Comparison of ENCODE assay signal across 9 mouse cellular contexts in the genomic region with DNA sequence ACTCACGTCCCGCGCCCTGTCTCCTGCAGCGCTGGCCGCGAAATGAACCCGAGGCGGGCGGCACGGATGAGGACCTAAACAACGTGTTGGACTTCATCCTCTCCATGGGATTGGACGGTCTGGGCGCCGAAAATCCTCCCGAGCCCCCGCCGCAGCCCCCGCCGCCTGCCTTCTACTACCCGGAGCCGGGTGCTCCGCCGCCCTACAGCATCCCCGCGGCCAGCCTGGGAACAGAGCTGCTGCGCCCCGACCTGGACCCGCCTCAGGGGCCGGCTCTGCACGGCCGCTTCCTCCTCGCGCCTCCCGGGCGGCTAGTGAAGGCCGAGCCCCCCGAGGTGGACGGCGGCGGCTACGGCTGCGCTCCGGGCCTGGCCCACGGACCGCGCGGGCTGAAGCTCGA. TPM values are rescaled to one million over a fixed set of nuclear protein-coding genes. Genes with fewer than 3 reads are reported as not detected.
A peak's percentile ranks its signal among the peaks of the same experiment; 100 is the strongest.
DNase-seq lines count a peak whose midpoint lies in the region; ATAC-seq lines count a peak whose summit lies in the region.
"Had no signal": no experiment of that assay in that cellular context is flagged by ENCODE, and none has a peak within 500 bp of the region (broad histone marks: within the 10 kb centered on the region; RNA-seq: fewer than 3 reads in every experiment).

No protein-coding gene starts in this region.

- no peaks in the 10 kb centered on the region; the same call in 1 of the 2 replicates for H3K36me3 ChIP-seq in heart, embryonic 10.5 days
- no peaks in the 10 kb centered on the region for H3K36me3 ChIP-seq in hindbrain, embryonic 16.5 days (ENCODE audit: control insufficient read depth, insufficient read depth, low read length)
- no peaks in the 10 kb centered on the region for H3K36me3 ChIP-seq in midbrain, embryonic 13.5 days

- peaks cover 42% of the 10 kb centered on the region for H3K27me3 ChIP-seq in heart, embryonic 10.5 days (ENCODE audit: insufficient read depth, poor library complexity, severe bottlenecking)
- H3K27me3 ChIP-seq in hindbrain, embryonic 16.5 days (replicated peaks; ENCODE audit: control insufficient read depth, insufficient read depth, low read length): peaks cover 31% of the 10 kb centered on the region
- peaks cover 64% of the 10 kb centered on the region for H3K27me3 ChIP-seq in midbrain, embryonic 13.5 days

- under 1% methylated on average over 36 of the region's 48 CpGs for WGBS in heart, embryonic 10.5 days
- WGBS in hindbrain, embryonic 16.5 days: 1% methylated on average over 47 of the region's 48 CpGs
- WGBS in midbrain, embryonic 13.5 days: under 1% methylated on average over 46 of the region's 48 CpGs

- DNase-seq in heart, embryonic 10.5 days (ENCODE audit: low spot score): no peak
- DNase-seq in heart, postnatal 36 days: no peak
- peak; percentile 23 for DNase-seq in urinary bladder, postnatal 10 days (ENCODE audit: low spot score)
- DNase-seq in urinary bladder, adult 18-20 months (ENCODE audit: low spot score in 2 of 2): no peak
- DNase-seq in MN1 (ENCODE audit: low spot score): no peak
- DNase-seq in cerebellum, adult 9-11 months: no peak

- peak overlapping the region; percentile 71 for H3K4me3 ChIP-seq in heart, embryonic 10.5 days
- peak overlapping the region; percentile 58 for H3K4me3 ChIP-seq in hindbrain, embryonic 16.5 days (ENCODE audit: low read length)
- peak overlapping the region; percentile 50 for H3K4me3 ChIP-seq in midbrain, embryonic 13.5 days (replicated peaks)

- no peaks in the 10 kb centered on the region; the same call in 1 of the 2 replicates for H3K9me3 ChIP-seq in heart, embryonic 10.5 days
- H3K9me3 ChIP-seq in hindbrain, embryonic 16.5 days (ENCODE audit: control insufficient read depth, low read length): no peaks in the 10 kb centered on the region
- H3K9me3 ChIP-seq in midbrain, embryonic 13.5 days: no peaks in the 10 kb centered on the region

- H3K4me2 ChIP-seq in hindbrain, embryonic 16.5 days (ENCODE audit: low read length): peak overlapping the region; percentile 67
- H3K4me2 ChIP-seq in midbrain, embryonic 13.5 days (replicated peaks): peak overlapping the region; percentile 81

- peak overlapping the region; percentile 93 for H3K27ac ChIP-seq in heart, embryonic 10.5 days
- H3K27ac ChIP-seq in hindbrain, embryonic 16.5 days (ENCODE audit: low read depth, low read length): peak overlapping the region; percentile 39; the same call in 1 of the 2 replicates
- no peak overlapping the region for H3K27ac ChIP-seq in midbrain, embryonic 13.5 days

- intact Hi-C loops in heart, postnatal 36 days (cut with DNase I): loop anchor here (1.0 to 2.0 kb wide), 2 partner anchors 17 to 54 kb away; no protein-coding TSS in a partner anchor

- ATAC-seq in hindbrain, embryonic 16.5 days: peak; percentile 4; the same call in 1 of the 2 replicates
- ATAC-seq in midbrain, embryonic 13.5 days: peak; percentile 32

- H3K4me1 ChIP-seq in heart, embryonic 10.5 days: peaks cover 44% of the 10 kb centered on the region
- H3K4me1 ChIP-seq in hindbrain, embryonic 16.5 days (ENCODE audit: control insufficient read depth, insufficient read depth, low read depth, low read length): peaks cover 14% of the 10 kb centered on the region
- H3K4me1 ChIP-seq in midbrain, embryonic 13.5 days (replicated peaks): peaks cover 27% of the 10 kb centered on the region

- H3K9ac ChIP-seq in hindbrain, embryonic 16.5 days (ENCODE audit: low read depth, low read length): peak overlapping the region; percentile 70
- peak overlapping the region; percentile 59 for H3K9ac ChIP-seq in midbrain, embryonic 13.5 days (replicated peaks)

RNA-seq across cellular contexts. Expression of gene Klf2, which starts 0.6 kb away (rescaled TPM):
- polyA plus RNA-seq in heart, embryonic 10.5 days (2016; fragmentation: Nextera tagmentation; extraction: Ambion mirVana): 12.8 and 14.1 TPM in 2 replicates
- 10 to 100 TPM; 42.2 to 97.6 TPM for total RNA-seq in heart, postnatal 36 days (2021)
- polyA plus RNA-seq in hindbrain, embryonic 16.5 days (2015; fragmentation: Nextera tagmentation; extraction: Ambion mirVana): 5.1 and 5.4 TPM in 2 replicates
- 2.7 and 4.3 TPM in 2 replicates for polyA plus RNA-seq in midbrain, embryonic 13.5 days (2015; fragmentation: Nextera tagmentation; extraction: Ambion mirVana)
- total RNA-seq: MEL had no signal

RNA-seq across cellular contexts. Expression of gene Gm10282, which starts 14.3 kb away (rescaled TPM):
- polyA plus RNA-seq in heart, embryonic 10.5 days (2016; fragmentation: Nextera tagmentation; extraction: Ambion mirVana): 19.8 and 23.4 TPM in 2 replicates
- total RNA-seq in heart, postnatal 36 days (2021): 10 to 100 TPM in 1 of 2 experiments, 1 to 10 TPM in 1; 6.9 to 10.2 TPM
- polyA plus RNA-seq in hindbrain, embryonic 16.5 days (2015; fragmentation: Nextera tagmentation; extraction: Ambion mirVana): 10.1 and 14.5 TPM in 2 replicates
- 19.3 and 19.8 TPM in 2 replicates for polyA plus RNA-seq in midbrain, embryonic 13.5 days (2015; fragmentation: Nextera tagmentation; extraction: Ambion mirVana)
